Mouse (Mus musculus): ENCODE data around the gene Eif4e. TPM values are rescaled to one million over a fixed set of nuclear protein-coding genes. Genes with fewer than 3 reads are reported as not detected.
"Not testable (repeated sequence)": the region's sequence is repeated elsewhere in the genome, so short reads cannot be mapped to it uniquely, and the experiment has no call there.

The Eif4e gene
- polyA plus RNA-seq, 1 experiment from 2014 or later, result 156 TPM

DNA sequence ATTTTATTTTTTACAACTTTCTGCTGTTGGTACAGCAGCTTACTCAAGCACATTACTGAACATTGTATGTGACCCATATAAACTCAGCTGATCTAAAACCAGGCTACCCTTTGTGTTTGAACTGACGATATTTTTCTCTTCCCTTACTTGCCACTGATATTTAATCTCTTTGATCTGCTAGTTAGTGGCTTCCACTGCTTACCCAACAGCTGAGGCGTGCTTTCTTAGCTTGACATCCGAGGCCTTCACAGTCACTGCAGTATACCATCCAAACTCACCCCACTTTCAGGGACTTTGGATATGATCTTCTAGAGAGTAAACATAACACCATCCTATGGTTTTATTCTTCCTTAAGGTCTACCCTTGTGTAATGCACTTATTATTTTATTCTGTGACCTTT is 16.6 kb downstream of the Eif4e start:
- Histone ChIP-seq H3K4me2 (no peak overlapping the region), H3K27me3 (no peaks in the 10 kb centered on the region), H3K36me3 (replicated peaks) (0 out of 2 replicates have a peak, but pooled peaks cover 4% of the 10 kb centered on the region), H3K9me3 (replicated peaks) (no peaks in the 10 kb centered on the region), H3K4me1 (replicated peaks) (peaks cover 44% of the 10 kb centered on the region), H3K9ac (no peak overlapping the region), H3K27ac (replicated peaks) (no peak overlapping the region), H3K4me3 (replicated peaks) (no peak overlapping the region)
- WGBS (ENCODE audit: insufficient replicate concordance), result 17% methylated on average over 3 of the region's 3 CpGs
- ATAC-seq (ENCODE audit: insufficient read depth), result no peak

- Histone ChIP-seq H3K4me3 (replicated peaks) (no peak overlapping the region), H3K4me1 (replicated peaks) (peaks cover 31% of the 10 kb centered on the region), H3K9me3 (replicated peaks) (no peaks in the 10 kb centered on the region), H3K27ac (replicated peaks) (no peak overlapping the region), H3K36me3 (replicated peaks) (peaks cover 6% of the 10 kb centered on the region), H3K27me3 (no peaks in the 10 kb centered on the region), H3K4me2 (no peak overlapping the region), H3K9ac (no peak overlapping the region)
- WGBS (ENCODE audit: insufficient replicate concordance), result 67% methylated on average over 4 of the region's 4 CpGs
- no peak for ATAC-seq (ENCODE audit: insufficient read depth)
Measured at GRCm38 (mm10) chr3:138544117-138544516, 18.1 kb downstream of the Eif4e start.

GRCm38 (mm10) chr3:138546678-138547077 is 20.7 kb downstream of the Eif4e start:
- Histone ChIP-seq H3K27me3 (no peaks in the 10 kb centered on the region), H3K9me3 (replicated peaks) (no peaks in the 10 kb centered on the region), H3K27ac (replicated peaks) (no peak overlapping the region), H3K4me3 (replicated peaks) (no peak overlapping the region), H3K36me3 (replicated peaks) (peaks cover 28% of the 10 kb centered on the region), H3K9ac (no peak overlapping the region), H3K4me2 (no peak overlapping the region), H3K4me1 (replicated peaks) (peaks cover 12% of the 10 kb centered on the region)
- no peak for ATAC-seq (ENCODE audit: insufficient read depth)
- 89% methylated on average over 2 of the region's 2 CpGs for WGBS (ENCODE audit: insufficient replicate concordance)

DNA sequence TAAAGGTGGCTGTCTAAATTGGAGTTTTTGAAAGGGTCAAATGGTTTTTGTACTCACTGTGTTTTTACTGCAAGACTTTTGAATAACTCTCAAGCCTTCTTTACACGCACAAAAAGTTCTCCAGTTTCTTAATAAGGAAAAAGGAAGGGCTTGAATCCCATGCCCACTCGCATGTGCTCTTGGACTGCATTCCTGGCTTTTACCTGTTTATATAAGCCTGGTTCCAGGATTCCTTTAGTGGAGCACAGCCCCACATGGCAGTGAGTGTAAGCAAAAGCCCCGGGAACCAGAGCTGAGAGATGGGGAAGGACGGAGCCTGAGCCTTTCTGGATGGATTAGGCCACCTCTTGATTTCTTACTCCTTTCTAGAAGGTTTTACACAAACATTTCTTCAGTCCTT is 23.1 kb downstream of the Eif4e start:
- Histone ChIP-seq H3K4me3 (replicated peaks) (no peak overlapping the region), H3K4me2 (no peak overlapping the region), H3K4me1 (replicated peaks) (no peaks in the 10 kb centered on the region; the same call in 1 of the 2 replicates), H3K27ac (replicated peaks) (no peak overlapping the region), H3K27me3 (no peaks in the 10 kb centered on the region), H3K9ac (no peak overlapping the region), H3K36me3 (replicated peaks) (peaks cover 45% of the 10 kb centered on the region), H3K9me3 (replicated peaks) (no peaks in the 10 kb centered on the region)
- ATAC-seq (ENCODE audit: insufficient read depth), result no peak
- WGBS (ENCODE audit: insufficient replicate concordance), result 79% methylated on average over 4 of the region's 4 CpGs

DNA sequence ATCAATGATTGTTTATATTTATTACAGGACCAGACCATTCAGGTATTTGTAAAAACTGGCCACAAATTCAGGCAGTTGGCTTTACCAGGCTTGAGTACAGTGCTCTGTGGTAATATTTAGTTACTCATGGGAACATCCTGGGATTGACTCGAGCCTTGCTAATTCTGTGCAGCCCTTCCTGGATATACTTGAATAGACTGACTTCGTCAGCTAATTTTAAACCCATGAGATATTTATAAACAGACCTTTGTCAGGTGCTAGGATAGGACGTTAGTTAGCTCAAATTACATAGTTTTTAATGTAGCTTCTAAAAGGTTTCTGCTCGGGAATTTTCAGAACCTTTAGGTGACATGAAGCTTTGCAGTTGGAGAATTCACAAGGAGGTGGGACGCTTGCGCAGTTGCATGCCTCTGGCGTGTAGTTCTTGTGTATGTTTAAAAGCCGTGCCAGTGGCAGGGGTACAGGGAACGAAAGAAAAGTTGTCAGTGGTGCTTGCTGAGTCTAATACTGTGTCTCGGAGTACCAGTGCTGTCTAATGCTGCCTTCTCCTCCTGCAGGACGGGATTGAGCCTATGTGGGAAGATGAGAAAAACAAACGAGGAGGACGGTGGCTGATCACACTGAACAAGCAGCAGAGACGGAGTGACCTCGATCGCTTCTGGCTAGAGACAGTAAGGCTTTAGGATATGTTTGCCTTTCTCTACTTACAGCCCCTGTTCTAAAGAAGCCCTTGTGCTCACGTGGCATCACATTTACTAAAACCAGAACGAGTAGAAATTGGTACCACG is 24.6 kb downstream of the Eif4e start:
- Histone ChIP-seq H3K4me1 (replicated peaks) (no peaks in the 10 kb centered on the region; the same call in 1 of the 2 replicates), H3K9ac (no peak overlapping the region), H3K27ac (replicated peaks) (no peak overlapping the region), H3K9me3 (replicated peaks) (no peaks in the 10 kb centered on the region), H3K4me3 (replicated peaks) (no peak overlapping the region), H3K4me2 (no peak overlapping the region), H3K27me3 (no peaks in the 10 kb centered on the region), H3K36me3 (replicated peaks) (peaks cover 53% of the 10 kb centered on the region)
- WGBS (ENCODE audit: insufficient replicate concordance), result 84% methylated on average over 19 of the region's 19 CpGs
- ATAC-seq (ENCODE audit: insufficient read depth), result no peak

GRCm38 (mm10) chr3:138555279-138555678 is 29.3 kb downstream of the Eif4e start:
- not testable (repeated sequence) for H3K4me2 ChIP-seq; H3K27ac ChIP-seq (replicated peaks); H3K4me1 ChIP-seq (replicated peaks); H3K9ac ChIP-seq; H3K4me3 ChIP-seq (replicated peaks); H3K9me3 ChIP-seq (replicated peaks); H3K27me3 ChIP-seq
- ATAC-seq (ENCODE audit: insufficient read depth), result peak; percentile 64
- 29% methylated on average over 8 of the region's 8 CpGs for WGBS (ENCODE audit: insufficient replicate concordance)
- H3K36me3 ChIP-seq (replicated peaks), result peaks cover 78% of the 10 kb centered on the region

- Histone ChIP-seq H3K4me2 (no peak overlapping the region), H3K4me3 (replicated peaks) (no peak overlapping the region), H3K9me3 (replicated peaks) (no peaks in the 10 kb centered on the region), H3K9ac (no peak overlapping the region), H3K27me3 (no peaks in the 10 kb centered on the region), H3K4me1 (replicated peaks) (no peaks in the 10 kb centered on the region; the same call in 1 of the 2 replicates), H3K36me3 (replicated peaks) (peaks cover 55% of the 10 kb centered on the region), H3K27ac (replicated peaks) (no peak overlapping the region)
- ATAC-seq (ENCODE audit: insufficient read depth), result no peak
- WGBS (ENCODE audit: insufficient replicate concordance), result 62% methylated on average over 4 of the region's 4 CpGs
Measured at GRCm38 (mm10) chr3:138558529-138558928, 32.5 kb downstream of the Eif4e start.

GRCm38 (mm10) chr3:138560242-138560641 is 34.3 kb downstream of the Eif4e start:
- H3K36me3 ChIP-seq (replicated peaks), result peaks cover 47% of the 10 kb centered on the region
- H3K9ac ChIP-seq, result no peak overlapping the region
- no peak overlapping the region for H3K4me2 ChIP-seq
- WGBS (ENCODE audit: insufficient replicate concordance), result 82% methylated on average over 5 of the region's 5 CpGs
- H3K27me3 ChIP-seq, result no peaks in the 10 kb centered on the region
- H3K27ac ChIP-seq (replicated peaks), result no peak overlapping the region
- no peaks in the 10 kb centered on the region for H3K4me1 ChIP-seq (replicated peaks)
- no peak for ATAC-seq (ENCODE audit: insufficient read depth)
- no peaks in the 10 kb centered on the region for H3K9me3 ChIP-seq (replicated peaks)
- no peak overlapping the region for H3K4me3 ChIP-seq (replicated peaks)

DNA sequence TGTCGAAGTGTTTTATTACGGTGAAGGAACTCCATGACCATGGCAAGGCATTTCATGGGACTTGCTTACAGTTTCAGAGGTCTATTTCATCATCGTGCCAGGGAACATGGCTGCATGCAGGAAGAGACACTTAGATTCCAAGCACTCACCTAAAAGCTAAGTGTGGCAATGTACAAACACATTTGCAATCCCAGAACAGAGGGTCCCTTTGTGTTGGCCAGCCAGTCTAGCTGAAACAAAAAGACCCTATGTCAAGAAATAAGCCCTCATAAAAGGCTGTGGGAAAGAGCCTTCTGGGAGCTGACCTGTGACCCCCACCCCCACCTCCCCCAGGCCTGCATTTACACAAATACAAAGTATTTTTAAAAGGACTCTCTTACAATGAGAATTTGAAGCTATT is 34.9 kb downstream of the Eif4e start:
- peaks cover 40% of the 10 kb centered on the region for H3K36me3 ChIP-seq (replicated peaks)
- no peaks in the 10 kb centered on the region for H3K9me3 ChIP-seq (replicated peaks)
- no peaks in the 10 kb centered on the region for H3K27me3 ChIP-seq
- H3K9ac ChIP-seq, result no peak overlapping the region
- H3K4me3 ChIP-seq (replicated peaks), result no peak overlapping the region
- ATAC-seq (ENCODE audit: insufficient read depth), result no peak
- H3K4me2 ChIP-seq, result no peak overlapping the region
- no peaks in the 10 kb centered on the region for H3K4me1 ChIP-seq (replicated peaks)
- WGBS (ENCODE audit: insufficient replicate concordance), result 82% methylated on average over 3 of the region's 3 CpGs
- H3K27ac ChIP-seq (replicated peaks), result no peak overlapping the region

DNA sequence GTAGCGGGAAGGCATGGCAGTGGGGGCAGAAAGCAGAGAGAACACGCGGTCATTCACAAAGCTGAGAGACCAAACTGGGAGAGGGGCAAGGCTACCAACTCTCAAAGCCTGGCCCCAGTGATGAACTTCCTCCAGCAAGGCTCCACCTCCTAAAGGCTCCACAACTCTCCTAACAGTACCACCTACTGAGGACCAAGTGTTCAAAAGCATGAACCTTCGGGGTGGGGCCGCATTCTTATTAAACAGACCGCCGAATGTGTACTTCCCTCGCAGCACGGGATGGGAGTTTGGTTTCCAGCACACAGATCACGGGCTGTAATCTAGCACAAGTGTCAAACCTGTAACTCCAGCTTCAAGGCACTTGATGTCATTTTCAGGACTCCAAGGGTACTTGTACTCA is 52.9 kb downstream of the Eif4e start:
- no peaks in the 10 kb centered on the region for H3K27me3 ChIP-seq
- no peak for ATAC-seq (ENCODE audit: insufficient read depth)
- 82% methylated on average over 10 of the region's 10 CpGs for WGBS (ENCODE audit: insufficient replicate concordance)

DNA sequence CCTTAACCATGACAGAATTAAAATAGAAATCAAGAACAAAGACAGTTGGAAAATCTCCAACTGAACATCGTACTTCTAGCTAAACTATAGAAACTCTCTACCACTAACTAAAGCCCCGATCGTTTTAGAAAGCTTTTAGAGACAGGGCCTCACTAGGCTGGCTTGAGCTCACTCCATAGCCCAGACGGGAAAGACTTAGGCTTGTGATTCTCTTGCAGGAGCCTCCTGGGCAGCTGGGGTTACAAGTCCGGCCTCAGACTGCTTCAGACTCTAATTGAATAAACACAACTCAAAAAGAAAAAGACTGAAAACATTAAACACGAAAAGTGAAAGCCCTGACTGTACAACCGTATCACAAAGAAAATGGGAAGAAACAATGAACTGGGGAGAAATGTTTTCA is 60.2 kb downstream of the Eif4e start:
- no peak overlapping the region for H3K27ac ChIP-seq (replicated peaks)
- no peak overlapping the region for H3K4me2 ChIP-seq
- no peak overlapping the region for H3K9ac ChIP-seq
- WGBS (ENCODE audit: insufficient replicate concordance), result 60% methylated on average over 7 of the region's 7 CpGs
- no peak overlapping the region for H3K4me3 ChIP-seq (replicated peaks)
- no peaks in the 10 kb centered on the region for H3K36me3 ChIP-seq (replicated peaks)
- H3K27me3 ChIP-seq, result no peaks in the 10 kb centered on the region
- H3K4me1 ChIP-seq (replicated peaks), result no peaks in the 10 kb centered on the region
- ATAC-seq (ENCODE audit: insufficient read depth), result no peak
- H3K9me3 ChIP-seq (replicated peaks), result no peaks in the 10 kb centered on the region

More for the DNA sequence above, 52.9 kb downstream of the Eif4e start:
- Histone ChIP-seq H3K4me3 (replicated peaks) (no peak overlapping the region), H3K4me2 (no peak overlapping the region), H3K27ac (replicated peaks) (no peak overlapping the region), H3K9me3 (replicated peaks) (no peaks in the 10 kb centered on the region), H3K4me1 (replicated peaks) (no peaks in the 10 kb centered on the region), H3K9ac (no peak overlapping the region), H3K36me3 (replicated peaks) (no peaks in the 10 kb centered on the region)

- no peaks in the 10 kb centered on the region for H3K36me3 ChIP-seq (replicated peaks)
- H3K4me1 ChIP-seq (replicated peaks), result no peaks in the 10 kb centered on the region
- H3K4me2 ChIP-seq, result no peak overlapping the region
- no peak overlapping the region for H3K9ac ChIP-seq
- ATAC-seq (ENCODE audit: insufficient read depth), result no peak
- H3K9me3 ChIP-seq (replicated peaks), result no peaks in the 10 kb centered on the region
- no peak overlapping the region for H3K4me3 ChIP-seq (replicated peaks)
- no peaks in the 10 kb centered on the region for H3K27me3 ChIP-seq
- no peak overlapping the region for H3K27ac ChIP-seq (replicated peaks)
- WGBS (ENCODE audit: insufficient replicate concordance), result 81% methylated on average over 4 of the region's 4 CpGs
Measured at GRCm38 (mm10) chr3:138587137-138587536, 61.2 kb downstream of the Eif4e start.
